In genomic region chr12:104765761-104766160, GRCm38 (mm10) we compare ENCODE assay signal across 32 mouse cellular contexts. TPM values are rescaled to one million over a fixed set of nuclear protein-coding genes. Genes with fewer than 3 reads are reported as not detected.
DNase-seq lines count a peak whose midpoint lies in the region; ATAC-seq lines count a peak whose summit lies in the region.
"Had no signal": no experiment of that assay in that cellular context is flagged by ENCODE, and none has a peak within 500 bp of the region (broad histone marks: within the 10 kb centered on the region; RNA-seq: fewer than 3 reads in every experiment).

No protein-coding gene starts in this region.

- H3K9me3 ChIP-seq in forebrain, embryonic 12.5 days: no peaks in the 10 kb centered on the region
- H3K9me3 ChIP-seq: embryonic facial prominence, embryonic 13.5 days; forebrain, embryonic 10.5 days; hindbrain, embryonic 12.5 days; intestine, embryonic 15.5 days; limb, embryonic 13.5 days; liver, embryonic 13.5 days; neural tube, embryonic 15.5 days had no signal

- no peaks in the 10 kb centered on the region for H3K36me3 ChIP-seq in forebrain, embryonic 12.5 days (replicated peaks)
- H3K36me3 ChIP-seq: embryonic facial prominence, embryonic 13.5 days; forebrain, embryonic 10.5 days; hindbrain, embryonic 12.5 days; intestine, embryonic 15.5 days; liver, embryonic 13.5 days; neural tube, embryonic 15.5 days had no signal

- ATAC-seq in forebrain, embryonic 12.5 days (ENCODE audit: low FRiP score): no peak
- ATAC-seq: forebrain, embryonic 16.5 days; hindbrain, postnatal 0 days; intestine, embryonic 15.5 days; lung, postnatal 0 days had no signal

- no peaks in the 10 kb centered on the region for H3K27me3 ChIP-seq in forebrain, embryonic 12.5 days
- H3K27me3 ChIP-seq: embryonic facial prominence, embryonic 13.5 days; hindbrain, embryonic 12.5 days; intestine, embryonic 15.5 days; liver, embryonic 13.5 days; neural tube, embryonic 15.5 days had no signal

- WGBS in forebrain, embryonic 12.5 days: 90% methylated on average over 7 of the region's 7 CpGs

- H3K9ac ChIP-seq in forebrain, embryonic 12.5 days: no peak overlapping the region
- H3K9ac ChIP-seq: embryonic facial prominence, embryonic 13.5 days; hindbrain, embryonic 12.5 days; intestine, embryonic 15.5 days; limb, embryonic 13.5 days; liver, embryonic 13.5 days; neural tube, embryonic 15.5 days had no signal

- no peak overlapping the region for H3K4me2 ChIP-seq in forebrain, embryonic 12.5 days
- H3K4me2 ChIP-seq: embryonic facial prominence, embryonic 13.5 days; hindbrain, embryonic 12.5 days; intestine, embryonic 15.5 days; limb, embryonic 13.5 days; liver, embryonic 13.5 days; neural tube, embryonic 15.5 days had no signal

- intact Hi-C loops in gastrocnemius, postnatal 14 days (cut with DNase I; ENCODE audit: low total_unique reads): no loop called here
- intact Hi-C loops in heart, postnatal 10 days (cut with DNase I): no loop called here

- no peak overlapping the region for H3K4me3 ChIP-seq in forebrain, embryonic 12.5 days (replicated peaks)
- H3K4me3 ChIP-seq: embryonic facial prominence, embryonic 13.5 days; forebrain, embryonic 10.5 days; hindbrain, embryonic 12.5 days; intestine, embryonic 15.5 days; limb, embryonic 13.5 days; liver, embryonic 13.5 days; neural tube, embryonic 15.5 days had no signal

- peaks cover 22% of the 10 kb centered on the region for H3K4me1 ChIP-seq in forebrain, embryonic 12.5 days
- H3K4me1 ChIP-seq: embryonic facial prominence, embryonic 13.5 days; liver, embryonic 13.5 days had no signal

- peak; percentile 43 for DNase-seq in testis, postnatal 14 days (ENCODE audit: low spot score)
- DNase-seq in testis, postnatal 10 days (ENCODE audit: low spot score): no peak
- DNase-seq in gastrocnemius, postnatal 14 days: peak; percentile 64
- DNase-seq in heart, postnatal 10 days: peak; percentile 52 to 63
- DNase-seq in skeletal muscle tissue, adult 2 months (ENCODE audit: low read depth, low spot score): peak; percentile 73
- no peak for DNase-seq in spleen, postnatal 10 days (ENCODE audit: low spot score in 2 of 2)
- DNase-seq in layer of hippocampus, postnatal 25 days (ENCODE audit: extremely low spot score in 1 of 2, low spot score in 1 of 2): no peak
- DNase-seq: adrenal gland, adult 2 months; adrenal gland, postnatal 36 days; B cell, adult 2 months; cerebellum, adult 18-20 months; cerebellum, postnatal 10 days; layer of hippocampus, adult 9-11 months; liver, embryonic 13.5 days; lung, adult 18-20 months; midbrain, embryonic 14.5 days; right cerebral cortex, postnatal 25 days; spleen, adult 18-20 months; thymus, postnatal 4 days had no signal

- no peak overlapping the region for H3K27ac ChIP-seq in forebrain, embryonic 12.5 days
- H3K27ac ChIP-seq: embryonic facial prominence, embryonic 13.5 days; forebrain, embryonic 10.5 days; hindbrain, embryonic 12.5 days; hindbrain, postnatal 0 days; intestine, embryonic 15.5 days; kidney, postnatal 0 days; limb, embryonic 13.5 days; liver, embryonic 13.5 days; macrophage; neural tube, embryonic 15.5 days; stomach, postnatal 0 days had no signal

RNA-seq across cellular contexts. Expression of gene Dicer1, which starts 14.0 kb away (rescaled TPM):
- 10 to 100 TPM; 32.0 to 33.8 TPM for total RNA-seq in gastrocnemius, postnatal 14 days (2021)
- total RNA-seq in heart, postnatal 10 days (2021): 10 to 100 TPM; 44.0 to 44.3 TPM
- polyA plus RNA-seq in forebrain, embryonic 12.5 days (2016; fragmentation: Nextera tagmentation; extraction: Ambion mirVana): 66.4 and 67.3 TPM in 2 replicates
- 10 to 100 TPM; 38.9 to 47.5 TPM for total RNA-seq in layer of hippocampus, postnatal 25 days (2021)

Comparison
In these comparisons a context has a peak if more than half of its experiments do, and no peak if none do; other contexts are left out.
1. DNase-seq: peak in testis, postnatal 14 days (single experiment), gastrocnemius, postnatal 14 days (single experiment), heart, postnatal 10 days (2 of 2) and skeletal muscle tissue, adult 2 months (single experiment); none in testis, postnatal 10 days (single experiment), spleen, postnatal 10 days (0 of 2) and layer of hippocampus, postnatal 25 days (0 of 2).